Mouse (Mus musculus): ENCODE measurements around the gene Gcm2.

Gene Gcm2

GRCm38 (mm10) chr13:41097324-41098058 is 13.3 kb downstream of the Gcm2 start:
- TF ChIP-seq GATA4 (IDR thresholded peaks at IDR 0.05; ENCODE audit: insufficient replicate concordance, low read length) = no peak

- no peak for TF ChIP-seq GATA4 (IDR thresholded peaks at IDR 0.05; ENCODE audit: insufficient replicate concordance, low read length)
Measured at GRCm38 (mm10) chr13:41094160-41094559, 16.7 kb downstream of the Gcm2 start.

- TF ChIP-seq GATA4 (IDR thresholded peaks at IDR 0.05; ENCODE audit: insufficient replicate concordance, low read length) = no peak
Measured at GRCm38 (mm10) chr13:41091271-41091670, 19.6 kb downstream of the Gcm2 start.

- no peak for TF ChIP-seq GATA4 (IDR thresholded peaks at IDR 0.05; ENCODE audit: insufficient replicate concordance, low read length)
Measured at GRCm38 (mm10) chr13:41088746-41089145, 22.1 kb downstream of the Gcm2 start.

- TF ChIP-seq GATA4 (IDR thresholded peaks at IDR 0.05; ENCODE audit: insufficient replicate concordance, low read length) = no peak
Measured at GRCm38 (mm10) chr13:41085140-41085539, 25.7 kb downstream of the Gcm2 start.

GRCm38 (mm10) chr13:41084521-41084920 is 26.3 kb downstream of the Gcm2 start:
- no peak for TF ChIP-seq GATA4 (IDR thresholded peaks at IDR 0.05; ENCODE audit: insufficient replicate concordance, low read length)

- TF ChIP-seq GATA4 (IDR thresholded peaks at IDR 0.05; ENCODE audit: insufficient replicate concordance, low read length) = no peak
Measured at GRCm38 (mm10) chr13:41080700-41081099, 30.1 kb downstream of the Gcm2 start.

- TF ChIP-seq GATA4 (IDR thresholded peaks at IDR 0.05; ENCODE audit: insufficient replicate concordance, low read length) = no peak
Measured at GRCm38 (mm10) chr13:41079859-41080258, 31.0 kb downstream of the Gcm2 start.

- TF ChIP-seq GATA4 (IDR thresholded peaks at IDR 0.05; ENCODE audit: insufficient replicate concordance, low read length) = no peak
Measured at GRCm38 (mm10) chr13:41079421-41079780, 31.4 kb downstream of the Gcm2 start, which contains the start of gene Mak. Gene Mak (minus strand): TSS chr13:41079706.

GRCm38 (mm10) chr13:41078690-41079420 is 32.0 kb downstream of the Gcm2 start:
- no peak for TF ChIP-seq GATA4 (IDR thresholded peaks at IDR 0.05; ENCODE audit: insufficient replicate concordance, low read length)

GRCm38 (mm10) chr13:41077921-41078320 is 32.9 kb downstream of the Gcm2 start:
- TF ChIP-seq GATA4 (IDR thresholded peaks at IDR 0.05; ENCODE audit: insufficient replicate concordance, low read length) = no peak

- TF ChIP-seq GATA4 (IDR thresholded peaks at IDR 0.05; ENCODE audit: insufficient replicate concordance, low read length) = no peak
Measured at GRCm38 (mm10) chr13:41073819-41074218, 37.0 kb downstream of the Gcm2 start.

GRCm38 (mm10) chr13:41071617-41072016 is 39.2 kb downstream of the Gcm2 start:
- no peak for TF ChIP-seq GATA4 (IDR thresholded peaks at IDR 0.05; ENCODE audit: insufficient replicate concordance, low read length)

GRCm38 (mm10) chr13:41067618-41068017 is 43.2 kb downstream of the Gcm2 start:
- TF ChIP-seq GATA4 (IDR thresholded peaks at IDR 0.05; ENCODE audit: insufficient replicate concordance, low read length) = no peak

- no peak for TF ChIP-seq GATA4 (IDR thresholded peaks at IDR 0.05; ENCODE audit: insufficient replicate concordance, low read length)
Measured at GRCm38 (mm10) chr13:41051965-41052364, 58.9 kb downstream of the Gcm2 start.

Data from liver, adult (tissue).